Mouse (Mus musculus) heart, embryonic 14.5 days (tissue): Measurements from ENCODE around the gene Hmg20b. TPM values are rescaled to one million over a fixed set of nuclear protein-coding genes. Genes with fewer than 3 reads are reported as not detected.

Experiments
- ATAC-seq: fragments of 200-750 bp; cut with Nextera tagmentation; 2 replicates; pipeline ENCODE4 v1.8.0; 2017; ENCODE audit warnings: low read depth, moderate TSS enrichment; ENCODE audit not compliant: insufficient number of reproducible peaks, insufficient read depth, low FRiP score
- H3K27ac ChIP-seq, 2 experiments: fragments of 200-500 bp in 1 of 2; fragments of 300-500 bp in 1 of 2; sonication (generic) in 1 of 2; replicated peaks in 1 of 2; 2 replicates each; pipeline ENCODE4 v1.5.1; 2012 to 2014; ENCODE audit warnings: low read depth in 2 of 2, low read length in 2 of 2, control low read depth in 1 of 2, mild to moderate bottlenecking in 1 of 2, mixed read lengths in 1 of 2; ENCODE audit not compliant: control insufficient read depth in 1 of 2, insufficient read depth in 1 of 2
- H3K27me3 ChIP-seq: fragments of 300-500 bp; sonication (generic); 2 replicates; pipeline ENCODE4 v1.6.1; 2014; ENCODE audit warnings: mild to moderate bottlenecking, low read length, control low read depth; ENCODE audit not compliant: control insufficient read depth, insufficient read depth
- H3K36me3 ChIP-seq: fragments of 300-500 bp; sonication (generic); 2 replicates; pipeline ENCODE4 v1.6.1; 2014; ENCODE audit warnings: mild to moderate bottlenecking, control low read depth, low read length, mixed read lengths; ENCODE audit not compliant: control insufficient read depth, insufficient read depth
- H3K4me1 ChIP-seq, 2 experiments: fragments of 200-500 bp in 1 of 2; fragments of 300-500 bp in 1 of 2; sonication (generic) in 1 of 2; 2 replicates each; pipeline ENCODE4 v1.6.1; 2012 to 2014; ENCODE audit warnings: low read length in 2 of 2, control low read depth in 1 of 2, mixed read lengths in 1 of 2; ENCODE audit not compliant: control insufficient read depth in 2 of 2, insufficient read depth in 2 of 2
- H3K4me2 ChIP-seq: fragments of 300-500 bp; sonication (generic); 2 replicates; pipeline ENCODE4 v1.6.1; 2014; ENCODE audit warnings: mild to moderate bottlenecking, low read length
- H3K4me3 ChIP-seq, 2 experiments: fragments of 200-500 bp in 1 of 2; fragments of 300-500 bp in 1 of 2; sonication (generic) in 1 of 2; 2 replicates each; pipeline ENCODE4 v1.5.1; 2012 to 2014; ENCODE audit warnings: low read length in 2 of 2, mild to moderate bottlenecking in 2 of 2, control low read depth in 1 of 2, low read depth in 1 of 2, moderate library complexity in 1 of 2; ENCODE audit not compliant: control insufficient read depth in 1 of 2, insufficient read depth in 1 of 2
- H3K9ac ChIP-seq: fragments of 300-500 bp; sonication (generic); 2 replicates; pipeline ENCODE4 v1.6.1; 2014; ENCODE audit warnings: mild to moderate bottlenecking, low read length
- H3K9me3 ChIP-seq: fragments of 300-500 bp; sonication (generic); 2 replicates; pipeline ENCODE4 v1.6.1; 2016; ENCODE audit warnings: low read length, control low read depth; ENCODE audit not compliant: control insufficient read depth
- WGBS: fragments of 180-500 bp; shearing (Covaris S2); extraction: QIAGEN DNeasy Blood & Tissue Kit; methylation state at CpG from one replicate; pipeline ENCODE4 v1.1.7; 2014; 5-methylcytosine and 5-hydroxymethylcytosine counted together
- polyA plus RNA-seq: library from polyadenylated mRNA; unstranded; fragments of >200 nt; fragmentation: Nextera tagmentation; extraction: Ambion mirVana; gene quantifications from 2 replicates; pipeline ENCODE4 v1.2.1, GENCODE M21; 2014

The Hmg20b gene
- polyA plus RNA-seq, 1 experiment from 2014 or later = 97.0 TPM

DNA sequence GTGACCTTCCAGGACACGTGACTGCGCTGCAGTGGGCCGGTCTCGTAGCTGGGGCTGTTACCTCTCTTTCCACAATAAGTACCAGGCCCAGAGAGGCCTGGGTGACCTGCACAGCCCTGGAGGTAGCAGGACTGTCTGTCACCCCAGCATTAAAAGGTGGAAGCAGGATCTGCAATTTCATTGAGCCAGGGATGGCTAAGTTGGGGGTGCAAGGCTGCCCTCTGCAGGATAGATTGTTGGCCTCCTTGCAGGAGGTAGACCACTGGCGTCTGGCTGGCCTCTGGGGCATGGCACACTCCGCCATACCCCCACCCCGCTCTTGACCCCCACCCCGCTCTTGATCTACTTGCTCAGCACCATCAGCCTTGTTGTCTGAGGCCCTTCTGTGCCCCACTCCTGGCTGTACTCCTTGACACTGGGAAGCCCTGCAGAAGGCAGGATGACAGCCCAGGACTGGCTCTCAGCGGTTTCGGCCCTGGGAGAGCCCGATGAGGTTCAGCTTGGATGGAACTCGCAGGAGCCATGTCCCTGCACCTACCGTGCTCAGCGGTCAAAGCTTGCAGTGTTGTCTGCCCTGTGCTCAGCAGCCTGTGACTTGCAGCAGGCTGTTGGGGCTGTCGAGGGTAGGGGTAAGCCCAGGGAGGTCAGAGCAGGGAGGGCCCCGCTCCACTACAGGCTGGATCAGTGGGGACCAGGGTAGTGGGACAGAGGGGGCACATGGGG lies 33.8 kb downstream of the Hmg20b start:
- Histone ChIP-seq H3K9me3 (no peaks in the 10 kb centered on the region), H3K4me2 (peak overlapping the region; percentile 57), H3K36me3 (peaks cover 58% of the 10 kb centered on the region), H3K27me3 (no peaks in the 10 kb centered on the region), H3K27ac (no peak overlapping the region), H3K9ac (peak overlapping the region; percentile 65), H3K4me1 (peaks cover 24 to 27% of the 10 kb centered on the region in 2 experiments), H3K4me3 (peak overlapping the region in 1 of 2 experiments; percentile 22; a peak in 1 of 4 replicates)
- ATAC-seq = no peak
- WGBS = 43% methylated on average over 16 of the region's 16 CpGs

- Histone ChIP-seq H3K4me3 (no peak overlapping the region), H3K4me2 (no peak overlapping the region), H3K36me3 (peaks cover 68% of the 10 kb centered on the region), H3K9me3 (no peaks in the 10 kb centered on the region), H3K4me1 (peaks cover 24 to 27% of the 10 kb centered on the region in 2 experiments), H3K9ac (no peak overlapping the region), H3K27ac (no peak overlapping the region), H3K27me3 (no peaks in the 10 kb centered on the region)
- WGBS = 87% methylated on average over 16 of the region's 16 CpGs
- ATAC-seq = no peak
These were observed 34.7 kb downstream of the Hmg20b start for GRCm38 (mm10) chr10:81315587-81315986.

DNA sequence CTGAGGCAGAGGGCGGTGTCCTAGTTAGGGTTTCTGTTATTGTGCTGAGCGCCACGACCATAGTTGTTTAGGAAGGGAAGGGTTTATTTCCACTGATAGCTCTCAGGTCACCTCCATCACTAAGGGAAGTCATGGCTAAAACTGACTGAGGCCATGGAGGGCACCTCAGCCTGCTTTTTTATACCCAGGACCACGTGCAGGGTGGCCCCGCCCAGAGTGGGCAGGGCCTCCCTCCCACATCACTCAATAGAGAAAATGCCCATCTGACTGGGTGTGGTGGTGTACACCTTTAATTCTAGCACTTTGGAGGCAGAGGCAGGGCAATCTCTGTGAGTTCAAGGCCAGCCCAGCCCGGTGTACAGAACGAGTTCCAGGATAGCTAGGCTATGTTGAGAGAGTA lies 36.1 kb downstream of the Hmg20b start:
- H3K9me3 ChIP-seq = no peaks in the 10 kb centered on the region
- no peak for ATAC-seq
- no peak overlapping the region for H3K4me3 ChIP-seq
- H3K4me2 ChIP-seq = no peak overlapping the region
- WGBS = 79% methylated on average over 7 of the region's 7 CpGs
- no peak overlapping the region for H3K9ac ChIP-seq
- no peak overlapping the region for H3K27ac ChIP-seq
- H3K27me3 ChIP-seq = no peaks in the 10 kb centered on the region
- H3K36me3 ChIP-seq = peaks cover 81% of the 10 kb centered on the region
- peaks cover 17 to 19% of the 10 kb centered on the region in 2 experiments for H3K4me1 ChIP-seq

GRCm38 (mm10) chr10:81313581-81313980 lies 36.7 kb downstream of the Hmg20b start:
- 93% methylated on average over 13 of the region's 13 CpGs for whole genome bisulfite sequencing
- no peak overlapping the region for H3K4me3 ChIP-seq
- peaks cover 86% of the 10 kb centered on the region for H3K36me3 ChIP-seq
- no peaks in the 10 kb centered on the region for H3K27me3 ChIP-seq
- no peak for ATAC-seq
- H3K27ac ChIP-seq = no peak overlapping the region
- H3K4me1 ChIP-seq = peaks cover 11 to 13% of the 10 kb centered on the region in 2 experiments; a peak in 3 of 4 replicates
- H3K9ac ChIP-seq = no peak overlapping the region
- no peaks in the 10 kb centered on the region for H3K9me3 ChIP-seq
- no peak overlapping the region for H3K4me2 ChIP-seq

DNA sequence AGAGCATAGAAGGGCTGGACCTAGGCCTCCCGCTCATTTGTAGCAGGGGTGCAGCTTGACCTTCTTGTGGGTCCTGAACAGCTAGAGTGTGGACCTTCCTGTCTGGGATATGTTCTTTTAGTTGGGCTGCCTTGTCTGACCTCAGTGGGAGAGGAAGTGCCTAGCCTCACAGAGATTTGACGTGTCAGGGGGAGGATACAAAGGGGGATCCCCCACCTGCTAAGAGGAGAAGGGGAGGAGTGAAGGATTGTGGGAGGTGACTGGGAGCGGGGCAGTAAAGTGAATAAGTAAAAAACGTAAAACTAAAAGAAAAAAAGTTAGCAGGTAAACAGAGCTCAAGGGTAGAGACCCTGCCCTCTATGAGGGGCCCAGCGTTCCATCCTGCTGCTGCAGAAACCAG lies 40.7 kb downstream of the Hmg20b start:
- Histone ChIP-seq H3K36me3 (peaks cover 91% of the 10 kb centered on the region), H3K27ac (no peak overlapping the region), H3K27me3 (no peaks in the 10 kb centered on the region), H3K4me3 (no peak overlapping the region), H3K4me1 (peaks cover 0 to 5% of the 10 kb centered on the region in 2 experiments; a peak in 1 of 4 replicates), H3K9ac (no peak overlapping the region), H3K4me2 (no peak overlapping the region), H3K9me3 (no peaks in the 10 kb centered on the region)
- ATAC-seq = no peak
- 89% methylated on average over 5 of the region's 5 CpGs for WGBS

GRCm38 (mm10) chr10:81306837-81307682 lies 43.2 kb downstream of the Hmg20b start:
- Histone ChIP-seq H3K27me3 (no peaks in the 10 kb centered on the region), H3K4me2 (no peak overlapping the region), H3K4me3 (no peak overlapping the region), H3K4me1 (peaks cover 14 to 30% of the 10 kb centered on the region in 2 experiments), H3K9me3 (no peaks in the 10 kb centered on the region), H3K27ac (no peak overlapping the region), H3K9ac (no peak overlapping the region), H3K36me3 (peaks cover 66% of the 10 kb centered on the region)
- 91% methylated on average over 21 of the region's 21 CpGs for WGBS
- no peak for ATAC-seq

- no peaks in the 10 kb centered on the region for H3K27me3 ChIP-seq
- H3K9me3 ChIP-seq = no peaks in the 10 kb centered on the region
- 93% methylated on average over 12 of the region's 12 CpGs for WGBS
- H3K4me1 ChIP-seq = peaks cover 18 to 36% of the 10 kb centered on the region in 2 experiments
- H3K27ac ChIP-seq = no peak overlapping the region
- ATAC-seq = no peak
- H3K9ac ChIP-seq = no peak overlapping the region
- peaks cover 58% of the 10 kb centered on the region for H3K36me3 ChIP-seq
- no peak overlapping the region for H3K4me2 ChIP-seq
- H3K4me3 ChIP-seq = no peak overlapping the region
These were observed 44.1 kb downstream of the Hmg20b start for GRCm38 (mm10) chr10:81306173-81306668.
